Mouse (Mus musculus) activated CD4-positive, CD25-positive, alpha-beta regulatory T cell, adult 4 months (primary cell): ENCODE measurements around the gene Olfr983. TPM values are rescaled to one million over a fixed set of nuclear protein-coding genes. Genes with fewer than 3 reads are reported as not detected.

Source experiments
- ATAC-seq: one replicate; pipeline ENCODE4 v1.8.0; 2017
- polyA plus RNA-seq, 2 experiments: library from polyadenylated mRNA; unstranded; fragments of 100-300 nt; shearing (Covaris generic); gene quantifications; one replicate each; pipeline ENCODE4 v1.2.1; 2017

Gene Olfr983
- not detected for polyA plus RNA-seq

DNA sequence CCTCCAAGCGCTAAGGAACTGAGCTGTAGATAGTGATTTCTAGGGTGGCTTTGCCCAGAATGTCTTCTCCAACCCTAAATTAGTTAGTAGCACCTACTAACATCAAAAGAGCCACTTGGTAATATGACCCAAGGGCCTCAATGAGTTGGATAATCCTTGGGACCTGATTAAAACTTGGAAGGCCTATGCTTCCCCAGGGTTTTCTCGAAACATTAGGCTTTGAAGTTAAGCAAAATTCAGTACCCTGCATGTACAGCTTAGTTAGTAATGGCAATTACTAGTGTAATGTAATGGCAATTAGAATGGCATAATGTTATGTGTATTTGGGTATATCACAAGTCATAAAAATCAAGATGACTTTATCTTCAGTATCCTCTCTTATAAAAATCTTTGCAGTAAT, at the start of gene Olfr983:
Gene Olfr983, minus strand, starts transcription at position 101 of the 400 bp plus-strand sequence.
- no peak for ATAC-seq

DNA sequence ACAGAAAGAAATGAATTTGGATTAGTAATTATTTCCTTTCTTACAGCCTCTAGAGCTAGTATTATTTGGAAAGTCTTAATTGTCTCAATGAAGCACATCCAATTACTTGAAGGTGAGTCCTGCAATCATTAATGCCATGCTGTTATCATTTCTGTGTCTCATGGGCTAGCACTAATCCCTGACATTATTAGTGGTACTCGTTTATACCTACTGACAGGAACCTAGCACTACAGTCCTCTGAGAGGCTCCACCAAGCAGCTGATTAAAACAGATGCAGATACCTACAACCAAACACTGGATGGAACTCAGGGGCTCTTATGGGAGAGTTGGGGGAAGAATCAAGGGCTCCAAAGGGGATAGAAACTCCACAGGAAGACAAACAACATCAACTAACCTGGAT, 48.1 kb upstream of the Olfr983 start:
- ATAC-seq = no peak

DNA sequence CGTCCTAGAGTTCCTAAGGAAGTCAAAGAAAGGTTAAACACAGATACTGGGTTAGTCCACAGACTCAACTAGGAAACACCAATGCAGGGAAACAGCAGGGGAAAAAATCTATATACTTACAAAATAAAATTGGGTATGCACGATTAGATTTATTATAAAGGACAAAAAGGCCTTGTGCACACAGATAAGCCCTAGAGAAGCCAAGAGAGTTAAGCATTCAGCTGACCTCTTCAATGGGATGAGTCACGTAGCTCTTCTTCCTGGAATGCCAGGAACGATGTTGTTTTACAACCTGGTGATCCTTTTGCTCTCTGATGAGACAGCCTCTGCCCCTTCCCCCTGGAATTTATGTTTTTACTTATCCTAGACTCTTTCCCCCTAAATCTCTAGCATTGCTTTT, 46.1 kb upstream of the Olfr983 start:
- no peak for ATAC-seq

DNA sequence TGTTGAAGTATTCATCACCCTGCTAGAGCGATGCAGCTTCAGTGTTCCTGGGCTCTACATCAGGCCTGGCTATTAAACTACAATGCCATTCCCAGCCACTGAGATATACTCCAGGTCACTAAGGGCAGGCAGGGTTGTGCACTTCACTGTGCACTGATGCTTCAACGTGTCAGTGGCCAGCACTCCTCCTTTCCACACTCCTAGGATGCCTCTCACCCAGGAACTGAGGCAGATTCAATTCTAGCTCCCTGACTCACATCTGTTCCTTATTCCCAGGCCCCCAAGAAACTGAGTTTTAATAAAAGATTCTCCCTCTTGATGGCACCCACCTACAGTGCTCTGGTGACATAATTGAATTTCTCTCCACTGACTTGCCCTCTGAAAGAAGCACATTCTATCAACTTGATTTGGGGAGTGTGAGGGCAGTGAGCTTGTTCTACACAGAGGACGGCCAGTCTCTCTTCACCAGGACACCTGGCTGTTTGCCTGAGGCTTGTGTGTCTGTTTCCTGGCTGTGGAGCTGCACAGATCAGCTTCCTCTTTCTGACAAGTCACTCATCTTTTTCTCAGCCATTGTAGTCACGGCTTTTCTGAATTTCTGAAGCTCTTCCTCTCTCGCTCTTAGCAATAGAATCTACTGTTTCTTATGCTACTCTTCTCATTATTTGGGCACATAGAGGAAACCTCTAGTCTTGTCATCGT, 43.7 kb upstream of the Olfr983 start:
- no peak for ATAC-seq

DNA sequence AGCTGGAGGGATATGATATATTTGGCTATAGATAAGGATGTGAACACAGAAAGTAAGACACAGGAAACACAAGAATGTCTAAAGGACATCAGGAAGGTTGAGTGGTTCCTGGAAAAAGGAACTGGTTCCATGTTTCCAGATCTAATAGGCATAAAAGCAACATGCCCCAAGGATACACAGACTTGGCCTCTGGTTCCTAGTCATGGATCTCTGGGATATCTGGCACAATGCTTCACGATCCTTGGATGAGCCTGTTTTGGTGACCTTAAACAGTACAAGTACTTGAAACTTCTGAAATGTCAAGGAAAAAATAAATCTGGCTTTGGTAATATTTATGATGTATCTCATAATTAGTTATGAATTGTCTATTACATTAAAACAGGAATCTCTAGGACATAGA, 37.2 kb upstream of the Olfr983 start:
- ATAC-seq = no peak

DNA sequence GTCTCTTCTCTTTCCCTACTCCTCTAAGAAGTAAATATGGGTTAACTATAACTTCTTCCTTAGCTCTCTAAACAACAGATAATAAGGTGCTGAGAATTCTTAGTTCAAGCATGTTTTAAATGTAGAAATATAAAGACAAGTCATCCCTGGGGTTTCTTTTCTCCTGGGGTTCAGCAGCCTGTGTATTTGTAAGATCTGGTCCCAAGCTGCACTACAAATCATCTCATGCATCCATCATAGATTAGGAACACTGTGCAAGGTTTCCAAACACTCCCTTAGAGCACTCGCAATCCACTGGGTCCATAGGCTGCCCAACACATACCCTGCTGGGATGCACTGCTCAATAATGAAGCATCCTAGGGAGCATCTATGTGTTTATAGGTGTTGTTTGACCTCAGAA, 36.7 kb upstream of the Olfr983 start, which contains the start of gene Olfr985:
Gene Olfr985, minus strand, starts transcription at position 101 of the 400 bp plus-strand sequence.
- no peak for ATAC-seq

DNA sequence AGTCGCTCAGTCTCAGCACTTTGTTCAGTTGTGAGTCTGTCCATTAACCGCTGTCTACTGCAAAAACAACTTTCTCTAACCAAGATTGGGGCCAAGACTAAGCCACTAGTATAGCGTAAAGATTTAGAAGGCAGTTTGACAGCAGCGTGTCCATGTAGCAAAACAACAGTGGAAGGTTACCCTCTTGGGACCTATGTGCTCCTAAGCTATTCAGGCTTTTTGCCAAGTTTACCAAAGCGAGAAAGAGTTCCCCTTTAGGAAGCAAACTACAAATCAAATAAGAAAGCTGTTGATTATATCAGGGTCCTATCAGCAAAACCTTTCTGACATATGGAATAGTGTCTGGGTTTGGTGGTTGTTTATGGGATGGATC, 23.9 kb upstream of the Olfr983 start:
- no peak for ATAC-seq

DNA sequence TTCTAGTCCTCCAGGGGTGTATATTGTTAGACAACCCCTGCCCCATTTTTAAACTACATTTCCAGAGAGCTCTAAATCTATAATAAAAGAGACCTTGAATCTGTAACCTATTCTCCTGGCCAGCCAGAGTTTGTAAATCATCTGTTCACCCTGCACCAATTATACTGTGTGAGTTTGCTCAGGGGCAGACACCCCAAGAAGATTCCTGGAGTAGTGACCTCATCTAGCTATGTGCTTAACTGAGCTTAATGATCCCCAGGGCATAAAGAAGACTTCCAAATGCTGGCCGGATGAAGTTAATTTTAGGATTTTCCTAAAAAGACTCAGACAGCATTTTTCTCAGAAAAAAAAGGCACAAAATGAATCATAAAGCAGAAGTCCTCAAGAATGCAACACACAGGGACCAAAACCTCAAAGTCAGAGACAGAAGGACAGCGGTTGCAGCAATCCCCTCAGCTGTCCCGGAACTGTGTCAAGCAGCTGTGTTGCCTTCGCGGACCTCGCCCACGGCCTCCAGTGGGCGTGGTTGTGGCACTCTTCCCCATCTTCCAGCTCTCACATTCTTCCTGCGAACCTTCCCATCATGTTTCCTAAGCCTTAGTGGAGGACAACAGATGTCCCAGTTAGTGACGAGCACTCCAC, 23.4 kb upstream of the Olfr983 start:
- no peak for ATAC-seq

DNA sequence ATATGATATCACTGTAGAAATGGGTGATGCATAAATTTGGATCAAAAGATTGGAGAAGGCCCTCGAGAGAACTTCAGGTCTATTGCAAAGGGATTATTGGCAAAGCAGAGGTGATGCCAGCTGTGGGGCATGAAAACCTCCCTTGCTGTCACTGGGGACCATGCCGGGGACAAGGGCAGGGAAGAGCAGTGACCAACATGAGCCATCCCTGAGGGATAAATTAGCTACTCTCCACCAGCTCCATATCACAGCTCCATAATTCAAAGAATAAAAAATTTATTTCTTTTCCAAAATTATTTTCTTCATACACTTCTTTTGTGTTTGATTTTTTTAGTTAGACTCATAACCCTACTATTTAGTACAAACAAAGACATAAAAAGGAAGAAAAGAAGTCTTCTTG, 20.7 kb upstream of the Olfr983 start, which contains the start of gene Olfr984:
Gene Olfr984, minus strand, starts transcription at position 101 of the 400 bp plus-strand sequence.
- no peak for ATAC-seq

DNA sequence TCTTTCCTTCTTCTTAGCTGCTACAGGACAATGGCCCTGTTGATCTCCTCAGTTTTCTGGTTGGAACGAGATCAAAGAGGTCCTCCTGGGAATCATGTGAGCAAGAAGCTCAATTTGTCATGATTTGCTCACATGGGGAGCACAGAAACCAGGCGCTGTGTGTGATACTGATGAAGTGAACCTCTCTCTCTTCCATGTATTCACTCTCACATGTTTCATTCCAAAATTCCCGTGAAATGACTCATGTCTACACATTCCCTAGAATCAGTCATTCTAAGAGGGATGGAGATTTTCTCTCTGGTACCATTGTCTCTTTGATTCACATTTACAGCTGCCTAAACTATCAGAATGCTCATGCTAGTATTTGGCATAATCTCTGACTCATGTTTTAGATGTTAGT, 1.4 kb upstream of the Olfr983 start:
- no peak for ATAC-seq

DNA sequence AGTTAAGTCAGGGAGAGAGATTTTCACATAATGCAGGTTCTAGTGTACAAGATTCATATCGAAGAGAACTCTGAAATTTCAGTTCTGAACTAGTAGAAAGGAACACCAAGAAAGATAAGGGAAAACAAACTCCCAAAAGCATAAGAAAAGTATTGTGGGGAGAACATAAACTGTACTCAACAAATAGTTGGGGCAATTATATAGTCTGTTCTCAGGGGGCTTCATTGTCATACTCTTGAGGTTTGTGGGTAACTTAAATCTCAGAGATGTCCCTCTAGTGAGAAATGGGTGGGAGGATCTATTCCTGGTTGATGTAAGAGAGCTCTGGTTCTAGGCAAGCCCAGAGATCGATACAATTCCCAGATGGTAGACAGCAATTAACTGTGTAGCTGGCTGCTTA, 19.9 kb downstream of the Olfr983 start, which contains the start of gene Olfr982:
Gene Olfr982, plus strand, starts transcription at position 301 of the 400 bp plus-strand sequence.
- no peak for ATAC-seq

DNA sequence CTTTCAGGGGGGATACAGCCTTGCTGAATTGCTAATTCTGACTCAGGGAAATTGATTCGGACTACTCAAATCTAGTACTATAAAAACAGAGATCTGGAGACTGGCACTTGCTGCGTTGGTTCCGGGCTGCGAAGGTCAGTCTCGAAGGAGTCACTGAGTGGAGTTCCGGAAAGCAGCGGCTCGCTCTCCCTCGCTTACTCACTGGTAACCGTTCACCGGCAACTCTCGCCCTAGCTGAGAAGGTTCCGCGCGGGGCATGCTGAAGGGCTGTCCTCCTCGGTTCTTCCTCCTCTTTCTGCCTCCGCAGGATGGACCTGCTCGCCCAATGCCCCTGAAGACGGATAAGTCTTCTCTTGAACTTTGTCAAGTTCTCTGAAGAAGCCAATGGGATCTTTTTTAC, 43.3 kb downstream of the Olfr983 start:
- ATAC-seq = no peak

Other genes starting within 250 kb of the Olfr983 start
- gene Olfr972, start 227.2 kb downstream of the Olfr983 start, polyA plus RNA-seq = not detected
- not detected for gene Olfr229, start 186.3 kb downstream of the Olfr983 start, polyA plus RNA-seq
- gene Olfr974, start 156.1 kb downstream of the Olfr983 start, polyA plus RNA-seq = under 1 TPM in 1 of 2 experiments, not detected in 1; 0.24 TPM
- gene Olfr975, start 141.5 kb downstream of the Olfr983 start, polyA plus RNA-seq = not detected
- gene Olfr976, start 132.5 kb downstream of the Olfr983 start, polyA plus RNA-seq = not detected
- gene Olfr978, start 101.5 kb downstream of the Olfr983 start, polyA plus RNA-seq = not detected
- not detected for gene Olfr979, start 90.1 kb downstream of the Olfr983 start, polyA plus RNA-seq
- gene Olfr980, start 84.0 kb downstream of the Olfr983 start, polyA plus RNA-seq = not detected
- gene Olfr981, start 72.1 kb downstream of the Olfr983 start, polyA plus RNA-seq = not detected
- gene Olfr982, start 19.8 kb downstream of the Olfr983 start, polyA plus RNA-seq = not detected
- gene Olfr984, start 20.6 kb upstream of the Olfr983 start, polyA plus RNA-seq = under 1 TPM in 1 of 2 experiments, not detected in 1; 0.08 TPM
- gene Olfr985, start 36.6 kb upstream of the Olfr983 start, polyA plus RNA-seq = not detected
- not detected for gene Tmem225, start 54.5 kb upstream of the Olfr983 start, polyA plus RNA-seq
- under 1 TPM in 1 of 2 experiments, not detected in 1; 0.11 TPM for gene Olfr986, start 87.3 kb upstream of the Olfr983 start, polyA plus RNA-seq
- 1 to 10 TPM in 1 of 2 experiments, under 1 TPM in 1; 0.79 to 1.3 TPM for gene Zfp202, start 98.7 kb upstream of the Olfr983 start, polyA plus RNA-seq
- not detected for gene Scn3b, start 175.6 kb upstream of the Olfr983 start, polyA plus RNA-seq